ENCODE assay signal across 7 mouse cellular contexts in genomic region chr3:143742786-143743571, GRCm38 (mm10).
DNase-seq lines count a peak whose midpoint lies in the region; ATAC-seq and TF ChIP-seq lines count a peak whose summit lies in the region.

No protein-coding gene starts in this region.

- no peaks in the 10 kb centered on the region for H3K27me3 ChIP-seq in kidney, adult 2 months (replicated peaks; ENCODE audit: control insufficient read depth, insufficient read depth, low read length)
- H3K27me3 ChIP-seq in liver, embryonic 13.5 days: no peaks in the 10 kb centered on the region
- no peaks in the 10 kb centered on the region for H3K27me3 ChIP-seq in midbrain, embryonic 13.5 days

- WGBS in kidney, adult 2 months: 33% methylated on average over 17 of the region's 17 CpGs
- WGBS in liver, embryonic 13.5 days (ENCODE audit: insufficient replicate concordance): 56% methylated on average over 17 of the region's 17 CpGs
- WGBS in midbrain, embryonic 13.5 days: 80% methylated on average over 17 of the region's 17 CpGs

- H3K4me1 ChIP-seq in kidney, adult 2 months (ENCODE audit: control insufficient read depth, insufficient read depth, low read length): no peaks in the 10 kb centered on the region
- no peaks in the 10 kb centered on the region for H3K4me1 ChIP-seq in liver, embryonic 13.5 days (replicated peaks)
- H3K4me1 ChIP-seq in midbrain, embryonic 13.5 days (replicated peaks): no peaks in the 10 kb centered on the region

- ATAC-seq in liver, embryonic 13.5 days (ENCODE audit: low read depth): peak; percentile 68; the same call in 1 of the 2 replicates
- ATAC-seq in midbrain, embryonic 13.5 days: no peak

- peak overlapping the region; percentile 36 for H3K4me2 ChIP-seq in liver, embryonic 13.5 days
- no peak overlapping the region for H3K4me2 ChIP-seq in midbrain, embryonic 13.5 days (replicated peaks)

- DNase-seq in ovary, postnatal 36 days (ENCODE audit: low spot score): peak; percentile 16
- no peak for DNase-seq in ovary, postnatal 14 days (ENCODE audit: low spot score)
- peak; percentile 49 for DNase-seq in kidney, adult 2 months
- DNase-seq in liver, embryonic 13.5 days: no peak
- DNase-seq in urinary bladder, postnatal 36 days (ENCODE audit: low spot score in 2 of 2): peak; percentile 20 to 33
- no peak for DNase-seq in cerebellum, adult 9-10 months

- TF ChIP-seq CTCF in kidney, adult 2 months (conservative IDR thresholded peaks at IDR 0.05; ENCODE audit: insufficient read depth, insufficient read length, low read depth, low read length): peak; percentile 54

- no peak overlapping the region for H3K9ac ChIP-seq in liver, embryonic 13.5 days
- no peak overlapping the region for H3K9ac ChIP-seq in midbrain, embryonic 13.5 days (replicated peaks)

- H3K9me3 ChIP-seq in liver, embryonic 13.5 days (replicated peaks): no peaks in the 10 kb centered on the region
- H3K9me3 ChIP-seq in midbrain, embryonic 13.5 days: no peaks in the 10 kb centered on the region

- H3K4me3 ChIP-seq in kidney, adult 2 months (ENCODE audit: insufficient read depth, low read depth, low read length): peak overlapping the region; percentile 37
- peak overlapping the region; percentile 14; the same call in 1 of the 2 replicates for H3K4me3 ChIP-seq in liver, embryonic 13.5 days (replicated peaks)
- H3K4me3 ChIP-seq in midbrain, embryonic 13.5 days (replicated peaks): no peak overlapping the region

- TF ChIP-seq POLR2A in kidney, adult 2 months (IDR thresholded peaks at IDR 0.05; ENCODE audit: low read depth, low read length): no peak

- no peaks in the 10 kb centered on the region for H3K36me3 ChIP-seq in kidney, adult 2 months (ENCODE audit: control insufficient read depth, insufficient read depth, low read length)
- no peaks in the 10 kb centered on the region for H3K36me3 ChIP-seq in liver, embryonic 13.5 days
- H3K36me3 ChIP-seq in midbrain, embryonic 13.5 days: no peaks in the 10 kb centered on the region

- H3K27ac ChIP-seq in kidney, adult 2 months (ENCODE audit: insufficient read depth, low read depth, low read length): peak overlapping the region; percentile 15
- no peak overlapping the region for H3K27ac ChIP-seq in liver, embryonic 13.5 days
- H3K27ac ChIP-seq in midbrain, embryonic 13.5 days: no peak overlapping the region

Comparison
In these comparisons a context has a peak if more than half of its experiments do, and no peak if none do; other contexts are left out.
1. DNase-seq: peak in ovary, postnatal 36 days (single experiment), kidney, adult 2 months (single experiment) and urinary bladder, postnatal 36 days (2 of 2); none in ovary, postnatal 14 days (single experiment), liver, embryonic 13.5 days (single experiment) and cerebellum, adult 9-10 months (single experiment).